Mouse (Mus musculus): Measurements from ENCODE around the gene Ldb2.

DNA sequence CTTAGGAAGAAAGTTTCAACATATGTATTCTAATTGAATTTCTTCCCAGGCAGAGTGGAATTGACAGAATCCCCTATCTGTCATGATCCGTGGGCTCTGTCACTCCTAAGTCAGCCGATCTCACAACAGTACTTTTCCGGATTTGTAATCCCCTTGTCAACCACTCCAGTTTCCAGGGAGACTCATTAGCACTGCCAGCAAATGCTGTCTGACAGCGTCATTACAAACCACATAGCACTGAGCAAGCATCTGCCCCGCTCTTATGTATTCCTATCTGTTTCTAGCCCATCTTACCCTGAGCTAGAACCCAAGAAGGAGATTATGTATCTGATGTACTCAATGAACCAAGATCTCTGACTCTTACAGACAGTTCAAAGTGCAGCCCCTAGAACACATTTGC, 105.8 kb downstream of the Ldb2 start:
- TF ChIP-seq CTCF (IDR thresholded peaks at IDR 0.05; ENCODE audit: control insufficient read depth, insufficient read depth, insufficient read length) = no peak
- TF ChIP-seq USF1 (IDR thresholded peaks at IDR 0.05; ENCODE audit: low read depth) = no peak
- no peak for TF ChIP-seq MYOG (IDR thresholded peaks at IDR 0.05; ENCODE audit: control insufficient read depth, extremely low read depth, insufficient read length)
- TF ChIP-seq MAX (IDR thresholded peaks at IDR 0.05) = no peak
- TF ChIP-seq FOSL1 (IDR thresholded peaks at IDR 0.05; ENCODE audit: insufficient read depth, low read length, poor library complexity, severe bottlenecking) = no peak
- no peak for TF ChIP-seq MYOD1 (IDR thresholded peaks at IDR 0.05; ENCODE audit: control insufficient read depth, insufficient read length, low read depth)
- TF ChIP-seq CEBPB (IDR thresholded peaks at IDR 0.05; ENCODE audit: low read depth) = no peak
